Mouse (Mus musculus): Measurements from ENCODE around the gene Icam1. TPM values are rescaled to one million over a fixed set of nuclear protein-coding genes. Genes with fewer than 3 reads are reported as not detected.

The Icam1 gene
- 10 to 100 TPM in 2 of 4 experiments, 1 to 10 TPM in 2; 7.5 to 11.3 (median 9.9) TPM for total RNA-seq (2022)

GRCm38 (mm10) chr9:21015571-21016130 is at the start of gene Icam1:
TSS of gene Icam1 (plus strand) at chr9:21015985.
- peak; percentile 77 for DNase-seq (ENCODE audit: low spot score)

- DNase-seq (ENCODE audit: low spot score), result no peak
These were observed 49.8 kb upstream of the Icam1 start for GRCm38 (mm10) chr9:20966008-20966407.

- no peak for DNase-seq (ENCODE audit: low spot score)
These were observed 49.0 kb upstream of the Icam1 start for GRCm38 (mm10) chr9:20966747-20967146.

- DNase-seq (ENCODE audit: low spot score), result no peak
These were observed 44.0 kb upstream of the Icam1 start for GRCm38 (mm10) chr9:20971751-20972140.

- DNase-seq (ENCODE audit: low spot score), result peak; percentile 64
These were observed 43.4 kb upstream of the Icam1 start for GRCm38 (mm10) chr9:20972141-20972992.

- DNase-seq (ENCODE audit: low spot score), result no peak
These were observed 42.6 kb upstream of the Icam1 start for GRCm38 (mm10) chr9:20973001-20973681.

GRCm38 (mm10) chr9:20973682-20974075 is 42.1 kb upstream of the Icam1 start:
- peak; percentile 49 for DNase-seq (ENCODE audit: low spot score)

- peak; percentile 44 for DNase-seq (ENCODE audit: low spot score)
These were observed 40.2 kb upstream of the Icam1 start for GRCm38 (mm10) chr9:20975431-20976215.

GRCm38 (mm10) chr9:20976216-20976960 is 39.4 kb upstream of the Icam1 start, which contains the start of gene S1pr2:
TSS of gene S1pr2 (minus strand) at chr9:20976781.
- peak; percentile 88 for DNase-seq (ENCODE audit: low spot score)

- no peak for DNase-seq (ENCODE audit: low spot score)
These were observed 38.7 kb upstream of the Icam1 start for GRCm38 (mm10) chr9:20976961-20977689.

- DNase-seq (ENCODE audit: low spot score), result no peak
These were observed 37.2 kb upstream of the Icam1 start for GRCm38 (mm10) chr9:20978409-20979095.

GRCm38 (mm10) chr9:20979181-20979580 is 36.6 kb upstream of the Icam1 start:
- DNase-seq (ENCODE audit: low spot score), result no peak

- DNase-seq (ENCODE audit: low spot score), result no peak
These were observed 36.0 kb upstream of the Icam1 start for GRCm38 (mm10) chr9:20979769-20980168.

GRCm38 (mm10) chr9:20982171-20982570 is 33.6 kb upstream of the Icam1 start:
- DNase-seq (ENCODE audit: low spot score), result no peak

- no peak for DNase-seq (ENCODE audit: low spot score)
These were observed 32.6 kb upstream of the Icam1 start for GRCm38 (mm10) chr9:20983169-20983568.

- DNase-seq (ENCODE audit: low spot score), result no peak
These were observed 28.7 kb upstream of the Icam1 start for GRCm38 (mm10) chr9:20986952-20987686.

GRCm38 (mm10) chr9:20987953-20988352 is 27.8 kb upstream of the Icam1 start:
- DNase-seq (ENCODE audit: low spot score), result no peak

- DNase-seq (ENCODE audit: low spot score), result no peak
These were observed 24.9 kb upstream of the Icam1 start for GRCm38 (mm10) chr9:20990861-20991260.

GRCm38 (mm10) chr9:20991587-20991986 is 24.2 kb upstream of the Icam1 start:
- DNase-seq (ENCODE audit: low spot score), result no peak

Measured in heart, adult 8-10 months (tissue).